Mouse (Mus musculus) kidney, embryonic 14.5 days (tissue): ENCODE data around the gene Zfp385b. TPM values are rescaled to one million over a fixed set of nuclear protein-coding genes. Genes with fewer than 3 reads are reported as not detected.

Experiments used
- ATAC-seq: fragments of 200-750 bp; cut with Nextera tagmentation; 2 replicates; pipeline ENCODE4 v1.8.0; 2017; ENCODE audit warnings: moderate number of reproducible peaks, mild to moderate bottlenecking, moderate TSS enrichment, moderate library complexity; ENCODE audit not compliant: low FRiP score, low TSS enrichment
- H3K27ac ChIP-seq: fragments of 300-500 bp; sonication (generic); 2 replicates; pipeline ENCODE4 v1.5.1; 2014; ENCODE audit warnings: low read depth, mild to moderate bottlenecking, low read length, moderate library complexity, mixed read lengths
- H3K27me3 ChIP-seq: fragments of 300-500 bp; sonication (generic); 2 replicates; pipeline ENCODE4 v1.6.1; 2014; ENCODE audit warnings: mild to moderate bottlenecking, low read length; ENCODE audit not compliant: control insufficient read depth, insufficient read depth
- H3K36me3 ChIP-seq: fragments of 300-500 bp; sonication (generic); 2 replicates; pipeline ENCODE4 v1.6.1; 2014; ENCODE audit warnings: low read length, mixed read lengths; ENCODE audit not compliant: control insufficient read depth, insufficient read depth
- H3K4me1 ChIP-seq: fragments of 300-500 bp; sonication (generic); 2 replicates; pipeline ENCODE4 v1.6.1; 2014; ENCODE audit warnings: low read length, mixed read lengths; ENCODE audit not compliant: control insufficient read depth, insufficient read depth
- H3K4me2 ChIP-seq: fragments of 300-500 bp; sonication (generic); replicated peaks from 2 replicates; pipeline ENCODE4 v1.6.1; 2014; ENCODE audit warnings: low read depth, mild to moderate bottlenecking, low read length
- H3K4me3 ChIP-seq: fragments of 300-500 bp; sonication (generic); 2 replicates; pipeline ENCODE4 v1.5.1; 2014; ENCODE audit warnings: mild to moderate bottlenecking, low read length
- H3K9ac ChIP-seq: fragments of 300-500 bp; sonication (generic); 2 replicates; pipeline ENCODE4 v1.6.1; 2014; ENCODE audit warnings: low read depth, mild to moderate bottlenecking, low read length, moderate library complexity
- H3K9me3 ChIP-seq: fragments of 300-500 bp; sonication (generic); 2 replicates; pipeline ENCODE4 v1.6.1; 2016; ENCODE audit warnings: low read length; ENCODE audit not compliant: control insufficient read depth
- WGBS: fragments of 180-500 bp; shearing (Covaris S2); extraction: QIAGEN DNeasy Blood & Tissue Kit; methylation state at CpG from one replicate; pipeline ENCODE4 v1.1.7; 2014; 5-methylcytosine and 5-hydroxymethylcytosine counted together
- polyA plus RNA-seq: library from polyadenylated mRNA; unstranded; fragments of >200 nt; fragmentation: Nextera tagmentation; extraction: Ambion mirVana; gene quantifications from 2 replicates; pipeline ENCODE4 v1.2.1, GENCODE M21; 2014

Zfp385b gene
- polyA plus RNA-seq, 1 experiment from 2014 or later: 7.1 TPM

DNA sequence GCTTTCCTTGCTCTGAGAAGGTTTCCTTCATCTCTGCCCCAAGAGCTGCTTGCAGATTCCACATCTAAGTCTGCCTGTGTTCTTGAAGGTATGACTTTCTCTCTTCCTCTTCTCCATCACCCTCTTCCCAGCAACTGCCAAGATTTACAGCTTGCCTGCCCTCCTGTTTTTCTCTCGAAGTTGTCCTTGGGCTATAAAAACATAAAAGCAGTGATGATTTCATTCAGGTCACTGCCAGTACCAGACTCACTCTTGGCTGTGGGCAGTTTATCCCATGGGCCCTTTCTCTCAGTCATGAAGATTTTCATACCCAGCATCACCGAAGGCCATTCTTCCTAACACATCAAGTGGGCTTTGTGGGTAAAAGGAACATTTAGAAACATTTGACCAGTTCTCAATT, 89.2 kb downstream of the Zfp385b start:
- no peaks in the 10 kb centered on the region for H3K9me3 ChIP-seq
- no peaks in the 10 kb centered on the region for H3K27me3 ChIP-seq
- H3K9ac ChIP-seq: no peak overlapping the region
- 45% methylated on average over 2 of the region's 2 CpGs for WGBS
- ATAC-seq: no peak
- no peak overlapping the region for H3K27ac ChIP-seq
- no peak overlapping the region for H3K4me3 ChIP-seq
- no peaks in the 10 kb centered on the region for H3K4me1 ChIP-seq
- H3K4me2 ChIP-seq: no peak overlapping the region
- no peaks in the 10 kb centered on the region for H3K36me3 ChIP-seq

DNA sequence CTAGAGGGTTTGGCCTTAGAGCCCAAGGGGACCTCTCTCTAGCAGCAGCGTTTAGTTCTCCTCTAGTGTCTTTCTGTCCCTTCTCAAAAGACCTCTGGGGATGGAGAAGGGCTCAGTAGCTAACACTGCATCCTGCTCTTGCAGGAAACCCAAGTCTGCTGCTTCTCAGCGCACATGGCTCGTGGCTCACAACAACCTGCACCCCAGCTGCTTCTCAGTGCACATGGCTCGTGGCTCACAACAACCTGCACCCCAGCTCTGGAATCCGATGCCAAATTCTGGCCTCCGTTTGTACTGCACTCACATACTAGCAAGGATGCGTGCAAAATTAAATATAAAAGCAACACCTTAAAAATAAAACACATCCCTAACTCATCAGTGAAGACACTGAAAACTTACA, 92.6 kb downstream of the Zfp385b start:
- Histone ChIP-seq H3K4me2 (no peak overlapping the region), H3K27ac (no peak overlapping the region), H3K36me3 (no peaks in the 10 kb centered on the region), H3K4me1 (no peaks in the 10 kb centered on the region), H3K9me3 (no peaks in the 10 kb centered on the region), H3K27me3 (no peaks in the 10 kb centered on the region), H3K9ac (no peak overlapping the region), H3K4me3 (no peak overlapping the region)
- ATAC-seq: no peak
- 86% methylated on average over 7 of the region's 7 CpGs for WGBS

DNA sequence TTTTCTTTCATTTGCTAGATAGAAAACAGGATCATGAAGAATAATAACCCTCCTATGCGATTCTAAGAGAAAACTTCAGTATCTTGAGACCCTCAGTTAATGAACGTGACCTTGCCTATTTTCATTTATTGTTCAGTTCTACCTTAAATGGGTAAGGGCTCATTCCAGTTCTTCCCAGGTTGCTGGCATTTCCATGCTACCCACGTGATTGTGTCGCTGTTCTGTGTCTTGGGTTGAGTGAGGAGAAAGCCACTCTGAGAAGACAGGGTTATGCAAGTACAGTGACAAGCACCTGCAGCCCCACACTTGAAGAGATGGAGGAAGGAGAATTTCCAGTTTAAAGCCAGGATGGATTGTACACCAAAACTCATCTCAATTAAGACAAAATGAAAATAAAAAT, 98.6 kb downstream of the Zfp385b start:
- Histone ChIP-seq H3K9ac (no peak overlapping the region), H3K4me2 (no peak overlapping the region), H3K9me3 (no peaks in the 10 kb centered on the region), H3K36me3 (no peaks in the 10 kb centered on the region), H3K4me1 (no peaks in the 10 kb centered on the region), H3K27me3 (no peaks in the 10 kb centered on the region), H3K27ac (no peak overlapping the region), H3K4me3 (no peak overlapping the region)
- no peak for ATAC-seq
- WGBS: 84% methylated on average over 4 of the region's 4 CpGs

DNA sequence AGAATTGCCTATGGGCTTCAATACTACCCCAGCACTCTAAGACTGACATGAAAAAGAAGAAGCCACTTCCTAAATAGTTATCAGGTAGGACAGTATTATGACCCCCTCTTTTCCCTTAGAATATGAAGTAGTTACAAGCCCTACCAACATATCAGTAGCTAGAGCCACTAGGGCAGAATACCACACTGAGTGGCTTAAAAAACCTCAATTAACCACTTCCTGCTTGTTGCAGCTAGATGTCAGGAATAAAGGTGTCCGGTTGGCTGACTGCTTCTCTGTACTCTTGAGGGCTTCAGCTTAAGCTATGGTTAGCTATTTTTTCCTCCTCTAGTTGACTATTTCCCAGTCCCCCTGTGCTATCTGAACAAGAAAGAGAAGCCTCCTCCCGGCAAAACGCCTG, 103.1 kb downstream of the Zfp385b start:
- Histone ChIP-seq H3K4me2 (no peak overlapping the region), H3K4me1 (no peaks in the 10 kb centered on the region), H3K4me3 (no peak overlapping the region), H3K27me3 (no peaks in the 10 kb centered on the region), H3K9ac (no peak overlapping the region), H3K27ac (no peak overlapping the region), H3K9me3 (no peaks in the 10 kb centered on the region), H3K36me3 (no peaks in the 10 kb centered on the region)
- 81% methylated on average over 3 of the region's 3 CpGs for WGBS
- ATAC-seq: no peak

DNA sequence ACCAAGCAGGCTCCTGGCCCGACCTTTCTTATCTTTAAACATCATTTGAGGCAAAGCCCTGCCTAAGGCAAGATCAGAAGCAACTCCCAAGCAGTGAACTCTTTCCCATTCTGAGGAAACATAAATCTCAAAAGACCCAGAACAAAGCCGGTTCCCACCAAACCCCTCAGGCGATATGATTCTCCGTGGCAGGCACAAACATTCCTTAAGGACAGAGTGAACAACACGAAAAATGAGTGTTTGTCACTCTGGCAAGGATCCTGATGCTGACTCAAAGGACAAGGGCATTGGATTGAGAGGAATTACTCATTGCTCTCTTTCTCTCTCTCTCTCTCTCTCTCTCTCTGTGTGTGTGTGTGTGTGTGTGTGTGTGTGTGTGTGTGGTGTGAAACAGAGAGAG, 105.6 kb downstream of the Zfp385b start:
- no peak overlapping the region for H3K4me3 ChIP-seq
- 42% methylated on average over 5 of the region's 5 CpGs for WGBS
- H3K27me3 ChIP-seq: no peaks in the 10 kb centered on the region
- no peaks in the 10 kb centered on the region for H3K36me3 ChIP-seq
- no peak overlapping the region for H3K27ac ChIP-seq
- no peak overlapping the region for H3K4me2 ChIP-seq
- no peak for ATAC-seq
- no peak overlapping the region for H3K9ac ChIP-seq
- H3K9me3 ChIP-seq: no peaks in the 10 kb centered on the region
- no peaks in the 10 kb centered on the region for H3K4me1 ChIP-seq

DNA sequence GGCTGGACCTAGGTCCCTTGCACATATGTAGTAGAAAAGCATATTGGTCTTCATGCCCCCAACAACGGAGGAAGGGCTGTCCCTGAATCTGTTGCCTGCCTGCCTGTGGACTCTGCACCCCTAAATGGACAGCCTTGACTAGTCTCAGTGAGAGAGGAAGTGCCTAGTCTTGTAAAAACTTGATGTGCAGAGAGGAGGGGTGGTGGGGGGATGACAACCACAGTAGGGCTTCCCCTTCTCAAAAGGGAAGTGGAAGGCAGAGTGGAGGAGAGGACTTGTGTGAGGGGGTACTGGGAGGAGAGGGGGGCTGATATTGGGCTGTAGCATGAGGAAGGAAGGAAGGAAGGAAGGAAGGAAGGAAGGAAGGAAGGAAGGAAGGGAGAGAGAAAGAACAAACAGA, 107.7 kb downstream of the Zfp385b start:
- H3K27ac ChIP-seq: no peak overlapping the region
- H3K27me3 ChIP-seq: no peaks in the 10 kb centered on the region
- 59% methylated on average over 1 of the region's 1 CpGs for WGBS
- ATAC-seq: no peak
- no peaks in the 10 kb centered on the region for H3K9me3 ChIP-seq
- H3K4me2 ChIP-seq: no peak overlapping the region
- no peaks in the 10 kb centered on the region for H3K36me3 ChIP-seq
- H3K9ac ChIP-seq: no peak overlapping the region
- H3K4me3 ChIP-seq: no peak overlapping the region
- H3K4me1 ChIP-seq: no peaks in the 10 kb centered on the region

DNA sequence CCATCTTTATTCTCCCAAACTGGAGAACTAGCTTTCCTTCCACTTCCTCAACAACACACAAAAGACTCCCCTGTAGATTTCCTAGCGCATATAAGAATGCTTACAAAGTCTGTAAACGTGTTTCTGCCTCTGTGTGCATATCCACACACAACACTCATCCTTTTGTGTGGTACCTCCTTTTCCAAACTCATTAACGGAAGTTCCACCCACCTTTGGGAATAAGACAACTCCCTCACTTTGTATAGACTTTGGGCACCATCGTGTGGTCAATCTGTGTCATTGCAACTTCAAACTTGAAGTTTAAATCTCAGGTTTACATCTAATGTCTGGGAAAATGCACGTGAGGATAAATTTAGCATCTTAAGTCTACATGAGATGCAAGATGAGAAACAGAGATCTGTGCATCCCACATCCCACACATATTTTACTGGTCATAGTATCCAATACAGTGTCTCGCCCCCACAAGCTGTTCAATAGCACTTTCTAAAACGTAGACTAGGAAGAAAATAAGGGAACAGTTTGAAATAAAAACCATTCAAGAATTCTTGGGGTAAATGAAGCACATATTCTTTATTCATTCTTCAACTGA, 110.1 kb downstream of the Zfp385b start:
- WGBS: 30% methylated on average over 7 of the region's 7 CpGs
- no peaks in the 10 kb centered on the region for H3K36me3 ChIP-seq
- no peak overlapping the region for H3K4me3 ChIP-seq
- peaks cover 2% of the 10 kb centered on the region; the same call in 1 of the 2 replicates for H3K27me3 ChIP-seq
- H3K27ac ChIP-seq: no peak overlapping the region
- H3K4me2 ChIP-seq: no peak overlapping the region; the same call in 1 of the 2 replicates
- H3K9me3 ChIP-seq: no peaks in the 10 kb centered on the region
- no peak overlapping the region for H3K9ac ChIP-seq
- peak; percentile 49; the same call in 1 of the 2 replicates for ATAC-seq
- no peaks in the 10 kb centered on the region for H3K4me1 ChIP-seq

DNA sequence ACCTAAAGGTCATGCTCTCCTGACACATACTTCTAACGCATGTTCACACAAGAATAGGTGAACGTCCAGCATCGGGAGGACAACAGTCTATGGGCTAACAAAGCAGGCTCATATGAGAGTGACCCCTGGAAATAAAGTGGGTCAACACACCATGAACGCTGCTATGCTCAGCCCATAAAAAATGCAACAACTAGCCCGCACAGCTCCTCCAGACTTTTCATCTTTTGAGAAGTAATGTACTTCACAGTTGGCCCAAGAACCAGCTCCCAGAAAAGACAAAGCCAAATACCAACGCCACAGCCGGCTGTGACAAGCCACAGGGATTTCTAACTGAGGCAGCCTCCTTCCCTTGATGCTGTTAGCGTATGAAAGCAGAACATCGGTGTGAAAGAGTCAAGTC, 112.3 kb downstream of the Zfp385b start:
- 73% methylated on average over 9 of the region's 9 CpGs for WGBS
- Histone ChIP-seq H3K36me3 (no peaks in the 10 kb centered on the region), H3K27ac (no peak overlapping the region), H3K9ac (no peak overlapping the region), H3K27me3 (peaks cover 3% of the 10 kb centered on the region; the same call in 1 of the 2 replicates), H3K4me1 (no peaks in the 10 kb centered on the region), H3K9me3 (no peaks in the 10 kb centered on the region), H3K4me3 (no peak overlapping the region), H3K4me2 (no peak overlapping the region)
- ATAC-seq: no peak

DNA sequence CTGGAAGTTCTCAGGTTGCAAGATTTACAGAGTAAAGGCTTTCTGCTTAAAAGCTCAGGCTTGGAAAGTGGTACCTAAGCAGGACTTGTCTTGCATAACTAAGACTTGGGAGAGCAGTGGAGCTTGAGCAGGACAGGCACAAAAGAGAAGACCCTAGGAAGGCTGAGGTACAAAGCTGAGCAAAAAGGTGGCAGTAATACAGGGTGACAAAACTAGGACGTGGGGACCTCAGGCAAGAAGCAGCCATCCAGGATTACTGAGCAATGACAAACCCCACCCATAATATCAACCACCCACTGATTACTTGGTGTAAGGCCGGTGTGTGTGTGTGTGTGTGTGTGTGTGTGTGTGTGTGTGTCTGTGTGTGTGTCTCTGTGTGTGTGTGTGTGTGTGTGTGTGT, 114.0 kb downstream of the Zfp385b start:
- H3K36me3 ChIP-seq: no peaks in the 10 kb centered on the region
- no peak overlapping the region for H3K4me3 ChIP-seq
- no peak overlapping the region for H3K9ac ChIP-seq
- no peak overlapping the region for H3K4me2 ChIP-seq
- no peaks in the 10 kb centered on the region for H3K4me1 ChIP-seq
- 77% methylated on average over 2 of the region's 2 CpGs for WGBS
- H3K27ac ChIP-seq: no peak overlapping the region
- H3K9me3 ChIP-seq: no peaks in the 10 kb centered on the region
- H3K27me3 ChIP-seq: peaks cover 3% of the 10 kb centered on the region; the same call in 1 of the 2 replicates
- no peak for ATAC-seq
